Mouse (Mus musculus) heart, postnatal 4 days (tissue): Measurements from ENCODE around the gene Gtpbp3. TPM values are rescaled to one million over a fixed set of nuclear protein-coding genes. Genes with fewer than 3 reads are reported as not detected.

Experiments
- DNase-seq: peaks from one replicate; pipeline ENCODE4 v3.0.0; 2021
- total RNA-seq, 2 experiments: library from RNA; stranded (reverse); gene quantifications; 2 replicates each; pipeline ENCODE4 v1.2.3; 2021

The Gtpbp3 gene
- total RNA-seq, 2 experiments from 2014 or later = 17.8 to 20.1 TPM

DNA sequence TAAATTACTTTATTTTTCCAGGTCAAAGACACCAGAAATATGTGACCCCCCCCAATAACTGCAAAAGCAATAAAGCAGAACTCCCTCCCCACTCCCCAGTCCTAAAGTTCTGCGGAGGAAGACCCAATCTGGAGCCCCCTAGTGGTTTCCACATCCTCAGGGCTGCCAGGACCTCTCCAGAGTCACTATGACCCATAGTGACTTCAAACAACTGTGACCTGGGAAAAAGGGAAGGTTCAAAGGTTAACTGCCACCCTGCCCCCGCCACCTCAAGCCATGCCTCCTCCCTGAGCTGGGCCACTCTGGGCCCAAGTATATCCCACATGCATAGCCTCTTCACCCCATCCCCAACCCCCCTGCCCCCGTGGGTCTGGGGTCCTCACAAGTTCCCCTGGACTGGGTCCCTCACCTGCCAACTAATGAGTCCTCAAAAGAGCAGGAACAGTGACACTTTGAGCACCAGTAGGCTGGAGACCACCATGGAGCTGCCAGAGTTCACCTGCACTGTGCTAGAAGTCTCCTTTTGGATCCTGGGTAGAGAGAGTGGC lies 46.4 kb downstream of the Gtpbp3 start:
- DNase-seq = no peak

DNA sequence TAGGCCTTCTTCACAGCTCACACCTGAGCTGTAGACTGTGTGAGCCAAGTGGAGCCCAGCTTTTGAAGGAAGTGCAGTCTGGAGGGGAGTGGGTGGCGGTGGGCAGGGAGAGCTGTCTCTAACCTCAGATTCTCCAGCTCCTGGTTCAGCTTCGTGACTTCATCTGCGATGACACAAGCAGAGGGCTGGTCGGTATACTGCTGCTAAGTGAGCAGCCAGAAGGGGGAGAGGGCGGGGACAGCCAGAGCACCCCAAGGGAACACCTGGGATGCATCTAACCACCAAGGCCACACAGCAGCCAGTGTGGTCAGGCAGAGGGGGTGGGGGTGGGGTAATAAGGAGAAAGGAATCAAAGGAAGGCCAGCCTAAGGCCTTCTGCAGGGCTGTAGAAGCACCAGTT lies 47.8 kb downstream of the Gtpbp3 start:
- DNase-seq = no peak

DNA sequence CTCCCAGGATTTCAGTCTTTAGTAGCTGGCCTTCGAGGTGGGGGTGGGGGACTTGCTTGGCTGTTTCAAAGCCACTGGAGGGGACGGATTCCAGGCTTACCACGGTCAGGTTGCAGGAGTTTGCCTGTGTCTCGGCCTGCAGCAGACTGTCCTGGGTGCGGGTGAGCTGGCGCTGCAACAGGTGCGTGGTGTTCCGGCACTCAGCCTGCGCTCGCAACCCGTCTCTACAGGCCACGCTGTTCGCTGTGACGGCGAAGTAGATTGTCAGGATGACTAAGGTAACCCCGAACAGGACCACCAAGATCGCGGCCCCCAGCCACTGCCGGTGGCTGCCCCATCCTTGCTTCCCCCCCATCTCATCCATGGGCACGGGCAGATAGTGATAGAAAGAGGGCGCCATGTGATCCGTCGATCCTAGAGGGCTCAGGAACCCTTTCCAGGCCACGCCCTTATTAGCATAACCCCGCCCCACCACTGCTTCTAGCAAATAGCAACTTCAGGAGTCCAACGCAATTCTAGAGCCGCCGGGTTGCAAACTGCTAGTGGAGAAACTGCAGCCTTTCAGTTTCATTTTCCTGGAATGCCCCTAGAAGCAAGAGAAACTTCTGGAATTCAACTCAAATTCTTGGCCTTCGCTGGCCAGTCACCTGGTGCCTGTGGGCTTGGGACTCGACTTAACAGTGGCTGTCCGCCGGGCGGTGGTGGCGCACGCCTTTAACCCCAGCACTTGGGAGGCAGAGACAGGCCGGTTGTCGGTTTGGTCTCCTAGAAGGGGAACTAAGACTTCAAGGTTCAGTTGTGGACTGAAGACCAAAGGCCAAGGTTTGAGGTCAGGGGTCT lies 49.3 kb downstream of the Gtpbp3 start, which contains the start of gene Bst2:
Bst2 (minus strand) TSS at position 429 of the 840 bp plus-strand sequence.
- DNase-seq = peak; percentile 87

DNA sequence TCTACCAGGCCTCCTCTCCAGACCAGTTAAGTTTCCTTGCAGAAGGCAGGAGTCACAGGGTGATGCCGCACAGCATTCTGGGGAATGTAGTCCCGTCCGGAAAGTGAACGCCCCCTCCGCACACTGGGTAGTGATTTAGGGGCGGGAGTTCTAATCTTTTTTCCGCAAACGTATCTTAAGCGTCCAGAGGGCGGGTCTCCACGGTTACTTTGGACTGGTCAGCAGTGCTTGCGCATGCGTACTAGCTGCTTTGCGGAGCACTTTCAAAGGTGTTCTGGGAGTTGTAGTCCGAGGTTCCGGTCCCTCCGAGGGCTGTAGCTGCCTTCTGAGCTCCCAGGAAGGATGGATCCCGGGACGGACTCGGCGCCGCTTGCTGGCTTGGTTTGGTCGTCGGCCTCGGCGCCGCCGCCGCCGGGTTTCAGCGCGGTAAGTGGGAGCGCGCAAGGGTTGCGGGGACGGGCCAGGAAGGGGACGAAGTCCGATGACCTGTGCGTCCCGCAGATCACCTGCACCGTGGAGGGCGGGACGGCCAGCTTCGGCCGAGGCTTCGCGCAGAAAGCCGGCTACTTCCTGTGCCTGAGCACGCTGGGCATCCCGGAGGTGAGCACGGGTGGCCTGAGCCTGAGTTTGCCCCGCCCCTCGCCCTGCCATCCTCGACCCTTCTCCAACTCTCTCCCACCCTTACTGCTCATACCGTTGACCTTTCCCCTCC lies 54.9 kb downstream of the Gtpbp3 start, which contains the start of gene Mvb12a:
Mvb12a (plus strand) TSS at position 291 of the 712 bp plus-strand sequence.
- DNase-seq = peak; percentile 96

DNA sequence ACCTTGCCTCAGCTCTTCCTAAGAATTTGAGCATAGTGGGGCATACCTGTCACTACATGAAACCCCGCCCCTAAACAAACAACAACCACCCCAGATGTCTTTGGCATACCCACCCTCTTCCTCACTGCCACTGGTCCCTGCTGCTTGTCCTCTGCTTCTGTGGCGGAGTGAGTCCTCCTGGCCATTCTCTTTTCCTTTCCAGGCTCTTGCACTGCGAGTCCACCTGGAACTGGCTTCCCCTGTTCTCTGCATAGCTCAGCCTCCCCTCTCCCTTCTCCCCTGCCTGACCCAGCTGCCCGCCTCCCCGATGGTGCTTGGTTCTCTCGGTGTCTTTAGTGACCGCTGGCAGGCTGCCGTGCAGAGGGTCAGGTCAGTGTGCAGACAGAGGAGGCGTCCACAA lies 55.9 kb downstream of the Gtpbp3 start:
- DNase-seq = no peak

DNA sequence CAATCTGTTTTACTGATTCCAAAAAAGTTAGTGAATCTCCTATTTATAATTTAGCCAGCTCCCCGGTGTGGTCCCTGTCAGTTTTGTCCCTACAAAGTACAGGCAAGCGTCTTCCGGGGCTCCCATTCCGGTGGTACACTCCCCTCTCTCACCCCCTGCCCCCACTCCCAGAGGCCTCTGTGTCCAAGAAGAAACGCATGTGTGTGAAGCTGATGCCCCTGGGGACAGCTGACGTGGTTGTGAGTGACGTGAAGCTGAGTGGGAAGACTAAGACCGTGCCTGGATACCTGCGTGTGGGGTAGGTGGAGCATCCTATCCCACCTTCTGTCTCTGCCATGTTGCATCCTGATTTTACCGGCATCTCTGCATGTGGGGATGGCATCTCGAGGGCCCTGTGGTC lies 57.1 kb downstream of the Gtpbp3 start:
- no peak for DNase-seq

DNA sequence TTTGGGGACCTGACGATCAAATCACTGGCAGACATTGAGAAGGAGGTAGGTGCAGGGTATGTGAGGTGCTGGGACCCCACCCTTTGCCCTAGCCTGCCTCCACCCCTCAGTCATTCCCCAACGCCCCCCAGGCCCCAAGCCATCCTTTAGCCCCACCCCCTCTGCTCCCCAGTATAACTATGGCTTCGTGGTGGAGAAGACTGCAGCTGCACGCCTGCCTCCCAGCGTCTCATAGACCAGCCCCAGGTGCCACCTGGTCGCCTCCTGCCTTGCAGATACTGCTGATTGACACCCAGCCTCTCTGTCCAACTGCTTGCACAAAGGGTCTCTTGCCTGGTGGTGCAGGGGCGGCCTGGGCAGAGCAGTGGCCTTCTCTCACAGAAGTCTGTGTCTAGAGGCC lies 59.7 kb downstream of the Gtpbp3 start:
- DNase-seq = no peak

Other genes with a start within 250 kb of the Gtpbp3 start
- 10 to 100 TPM; 47.8 to 51.5 TPM for gene Myo9b, start 215.4 kb upstream of the Gtpbp3 start, total RNA-seq
- gene Haus8, start 215.2 kb upstream of the Gtpbp3 start, total RNA-seq = 10 to 100 TPM; 81.3 to 82.0 TPM
- 100 to 1,000 TPM in 1 of 2 experiments, 10 to 100 TPM in 1; 99.4 to 106 TPM for gene Use1, start 121.3 kb upstream of the Gtpbp3 start, total RNA-seq
- gene Ocel1, start 116.8 kb upstream of the Gtpbp3 start, total RNA-seq = 1 to 10 TPM; 7.9 to 9.9 TPM
- 10 to 100 TPM; 64.9 to 66.4 TPM for gene Nr2f6, start 106.1 kb upstream of the Gtpbp3 start, total RNA-seq
- 10 to 100 TPM; 27.2 to 27.9 TPM for gene Ushbp1, start 92.3 kb upstream of the Gtpbp3 start, total RNA-seq
- 10 to 100 TPM; 69.4 to 70.7 TPM for gene Babam1, start 91.2 kb upstream of the Gtpbp3 start, total RNA-seq
- 1 to 10 TPM; 9.8 TPM for gene Ankle1, start 82.1 kb upstream of the Gtpbp3 start, total RNA-seq
- 10 to 100 TPM; 37.7 to 39.3 TPM for gene Abhd8, start 24.4 kb upstream of the Gtpbp3 start, total RNA-seq
- 100 to 1,000 TPM in 1 of 2 experiments, 10 to 100 TPM in 1; 96.0 to 107 TPM for gene Mrpl34, start 23.1 kb upstream of the Gtpbp3 start, total RNA-seq
- gene Dda1, start 18.9 kb upstream of the Gtpbp3 start, total RNA-seq = 10 to 100 TPM; 42.0 to 46.2 TPM
- 10 to 100 TPM; 13.5 to 15.4 TPM for gene Ano8, start 2.1 kb upstream of the Gtpbp3 start, total RNA-seq
- 10 to 100 TPM; 35.8 to 43.2 TPM for gene Plvap, start 23.6 kb downstream of the Gtpbp3 start, total RNA-seq
- under 1 TPM; 0.14 to 0.29 TPM for gene Ccdc194, start 37.6 kb downstream of the Gtpbp3 start, total RNA-seq
- 10 to 100 TPM; 12.8 to 13.8 TPM for gene Bst2, start 49.4 kb downstream of the Gtpbp3 start, total RNA-seq
- gene Mvb12a, start 54.8 kb downstream of the Gtpbp3 start, total RNA-seq = 10 to 100 TPM; 31.6 to 32.4 TPM
- not detected for gene Tmem221, start 70.8 kb downstream of the Gtpbp3 start, total RNA-seq
- not detected for gene Nxnl1, start 78.5 kb downstream of the Gtpbp3 start, total RNA-seq
- gene Slc27a1, start 80.8 kb downstream of the Gtpbp3 start, total RNA-seq = 10 to 100 TPM; 77.0 to 80.3 TPM
- gene Pgls, start 104.1 kb downstream of the Gtpbp3 start, total RNA-seq = 10 to 100 TPM; 92.0 to 95.5 TPM
- gene Fam129c, start 109.5 kb downstream of the Gtpbp3 start, total RNA-seq = 1 to 10 TPM; 1.3 to 2.3 TPM
- 10 to 100 TPM; 48.0 to 50.3 TPM for gene Colgalt1, start 122.9 kb downstream of the Gtpbp3 start, total RNA-seq
- gene Unc13a, start 183.7 kb downstream of the Gtpbp3 start, total RNA-seq = 1 to 10 TPM; 1.3 to 1.4 TPM
- gene Jak3, start 188.2 kb downstream of the Gtpbp3 start, total RNA-seq = 10 to 100 TPM; 15.8 TPM
- gene Insl3, start 201.1 kb downstream of the Gtpbp3 start, total RNA-seq = 1 to 10 TPM; 6.6 to 6.9 TPM
- 1 to 10 TPM; 7.5 to 7.6 TPM for gene B3gnt3, start 213.7 kb downstream of the Gtpbp3 start, total RNA-seq
- gene Fcho1, start 237.6 kb downstream of the Gtpbp3 start, total RNA-seq = 1 to 10 TPM; 1.6 to 2.4 TPM